Mouse (Mus musculus): Measurements from ENCODE around the gene Kifap3. TPM values are rescaled to one million over a fixed set of nuclear protein-coding genes. Genes with fewer than 3 reads are reported as not detected.
"Not testable (repeated sequence)": the region's sequence is repeated elsewhere in the genome, so short reads cannot be mapped to it uniquely, and the experiment has no call there.

Gene Kifap3
- 10 to 100 TPM; 17.7 to 21.3 TPM for total RNA-seq (2021)
- long read RNA-seq, experiment 1, full-length matches to known transcripts, result 16 of 18 reads
- long read RNA-seq, experiment 1, partial matches to known transcripts, result 1 of 18 reads
- long read RNA-seq, experiment 1, other reads (novel, unspliced or antisense), result 1 of 18 reads
- long read RNA-seq, experiment 2, full-length matches to known transcripts, result 24 of 37 reads
- long read RNA-seq, experiment 2, partial matches to known transcripts, result 9 of 37 reads
- long read RNA-seq, experiment 2, other reads (novel, unspliced or antisense), result 4 of 37 reads

DNA sequence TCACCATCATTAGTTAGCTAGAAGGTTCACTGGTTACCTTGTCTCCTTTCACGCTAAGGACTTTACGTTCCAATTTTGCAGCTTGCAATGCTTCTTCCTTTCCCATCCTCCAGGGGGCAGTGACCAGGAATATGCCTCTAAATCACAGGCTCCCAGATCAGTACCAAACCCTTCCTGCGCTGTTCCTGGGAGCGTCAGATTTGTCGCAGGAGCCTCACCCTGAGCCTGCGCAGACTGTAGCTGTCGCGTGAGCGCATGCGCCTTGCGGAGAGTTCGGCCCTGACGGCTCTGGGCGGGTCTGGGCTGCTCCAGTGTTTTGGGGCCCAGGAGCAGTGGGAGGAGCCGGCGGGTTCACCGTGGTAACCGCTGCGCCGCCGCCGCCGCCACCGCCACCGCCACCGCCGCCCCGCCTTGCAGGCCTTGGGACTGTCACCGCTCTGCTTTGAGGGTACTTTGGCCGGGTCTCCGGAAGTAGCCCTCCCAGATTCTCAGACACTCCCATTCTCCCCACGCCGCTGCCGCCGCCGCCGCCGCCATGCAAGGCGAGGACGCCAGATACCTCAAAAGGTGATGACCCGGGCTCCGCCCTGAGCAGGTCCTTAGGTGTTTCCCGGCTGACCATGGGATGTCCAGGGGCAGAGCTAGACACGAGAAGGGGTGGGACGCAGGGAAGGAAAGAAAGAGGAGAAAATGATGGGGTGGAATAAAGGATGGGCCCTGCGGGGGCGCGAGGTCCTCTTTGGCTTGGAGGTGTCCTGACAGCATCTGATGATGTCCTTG lies at the start of gene Kifap3:
Kifap3 (plus strand) TSS at position 248 of the 780 bp plus-strand sequence.
- DNase-seq (ENCODE audit: low spot score in 2 of 2), result peak; percentile 93

DNA sequence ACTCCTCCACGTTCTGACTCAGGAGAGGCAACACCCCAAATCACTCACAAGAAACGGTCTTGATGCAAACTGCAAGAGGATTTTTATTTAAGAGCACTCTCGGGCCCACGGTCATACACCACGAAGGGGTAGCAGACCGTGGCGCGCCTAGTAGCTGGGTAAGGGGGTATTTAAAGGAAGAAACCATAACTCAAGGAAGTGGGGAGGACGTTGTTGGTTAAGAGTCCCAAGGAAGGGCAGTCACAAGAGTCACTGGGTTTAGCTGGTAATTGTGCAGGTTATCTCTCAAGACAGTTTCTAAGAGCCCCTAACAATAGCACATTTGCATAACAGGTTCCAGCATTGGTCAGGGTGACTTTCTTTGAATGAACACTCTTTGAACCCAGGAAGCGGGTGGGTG lies 48.2 kb upstream of the Kifap3 start:
- DNase-seq (ENCODE audit: low spot score in 2 of 2), result not testable (repeated sequence)

- DNase-seq (ENCODE audit: low spot score in 2 of 2), result no peak
These were observed 42.7 kb upstream of the Kifap3 start for GRCm38 (mm10) chr1:163736441-163737238.

DNA sequence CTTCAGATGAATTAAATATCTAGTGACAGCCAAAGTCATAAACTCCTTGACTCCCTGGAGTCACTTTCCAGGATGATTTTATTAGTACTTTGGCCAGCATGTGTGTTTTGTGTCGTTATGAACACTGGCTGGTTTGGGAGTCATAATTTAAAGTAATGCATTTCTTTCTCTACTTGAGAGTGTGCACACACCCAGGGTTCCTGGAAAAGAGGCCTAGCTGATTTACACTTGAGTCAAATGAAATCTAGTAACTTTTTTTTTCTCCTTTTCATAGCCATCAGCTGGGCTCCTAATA lies 42.2 kb upstream of the Kifap3 start:
- DNase-seq (ENCODE audit: low spot score in 2 of 2), result no peak

- no peak for DNase-seq (ENCODE audit: low spot score in 2 of 2)
These were observed 27.9 kb upstream of the Kifap3 start for GRCm38 (mm10) chr1:163751360-163751992.

GRCm38 (mm10) chr1:163757462-163758207 lies 21.7 kb upstream of the Kifap3 start:
- DNase-seq (ENCODE audit: low spot score in 2 of 2), result no peak

GRCm38 (mm10) chr1:163783577-163783976 lies 4.2 kb downstream of the Kifap3 start:
- not testable (repeated sequence) for DNase-seq (ENCODE audit: low spot score in 2 of 2)

DNA sequence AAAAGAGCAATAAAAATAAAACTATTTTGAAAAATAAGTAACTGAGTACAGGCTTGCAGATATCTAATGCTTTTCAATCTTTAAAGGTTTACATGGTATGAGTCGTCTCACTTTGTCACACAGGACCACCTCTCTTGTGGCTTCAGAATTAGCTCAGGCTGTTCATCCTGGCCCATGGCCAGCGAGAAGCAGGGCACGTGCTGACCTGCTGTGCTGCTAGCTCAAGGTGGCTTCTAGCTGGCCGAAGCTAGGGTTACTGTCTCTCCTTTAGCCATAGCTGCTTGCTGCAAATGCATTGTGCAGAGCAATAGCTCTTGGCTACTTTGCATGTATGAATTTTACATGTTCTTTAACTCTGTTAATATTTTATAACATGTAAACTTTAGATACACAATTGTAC lies 42.0 kb downstream of the Kifap3 start:
- no peak for DNase-seq (ENCODE audit: low spot score in 2 of 2)

DNA sequence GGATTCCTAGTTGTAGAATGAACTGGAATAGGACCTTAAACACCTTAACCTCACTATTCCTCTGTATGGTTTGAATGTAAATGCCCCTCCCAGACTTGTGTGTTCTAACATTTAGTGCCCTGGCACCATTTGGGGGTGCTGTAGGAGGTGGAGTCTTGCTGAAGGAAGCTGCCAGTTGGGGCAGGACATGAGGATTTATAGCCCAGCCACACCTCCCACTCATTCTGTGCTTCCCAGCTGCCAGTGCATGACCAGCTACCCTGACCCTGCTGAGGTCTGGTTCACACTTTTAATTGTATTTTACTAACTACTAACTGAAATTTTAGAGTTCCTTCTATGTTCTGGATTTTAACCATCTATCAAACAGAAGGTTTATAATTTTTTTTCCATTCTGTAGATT lies 50.1 kb downstream of the Kifap3 start:
- no peak for DNase-seq (ENCODE audit: low spot score in 2 of 2)

DNA sequence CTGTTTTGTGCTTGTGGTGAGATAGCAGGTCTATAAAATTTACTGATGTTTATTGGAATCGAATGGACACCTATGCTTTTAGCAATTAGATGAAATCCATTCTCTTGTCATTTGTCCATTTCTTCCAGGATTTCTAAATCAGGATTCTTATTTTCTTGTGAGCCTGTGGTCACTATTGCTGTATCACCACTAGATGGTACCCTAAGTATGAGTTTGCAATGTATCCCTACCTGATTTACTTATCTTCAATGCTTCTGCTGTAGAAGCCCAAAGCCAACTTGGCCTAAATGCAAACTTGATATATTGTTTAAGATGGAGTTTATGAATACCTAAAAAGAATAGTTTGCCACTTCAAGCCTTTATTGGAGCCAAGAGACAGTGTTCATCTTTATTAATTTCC lies 54.7 kb downstream of the Kifap3 start:
- DNase-seq (ENCODE audit: low spot score in 2 of 2), result no peak

DNA sequence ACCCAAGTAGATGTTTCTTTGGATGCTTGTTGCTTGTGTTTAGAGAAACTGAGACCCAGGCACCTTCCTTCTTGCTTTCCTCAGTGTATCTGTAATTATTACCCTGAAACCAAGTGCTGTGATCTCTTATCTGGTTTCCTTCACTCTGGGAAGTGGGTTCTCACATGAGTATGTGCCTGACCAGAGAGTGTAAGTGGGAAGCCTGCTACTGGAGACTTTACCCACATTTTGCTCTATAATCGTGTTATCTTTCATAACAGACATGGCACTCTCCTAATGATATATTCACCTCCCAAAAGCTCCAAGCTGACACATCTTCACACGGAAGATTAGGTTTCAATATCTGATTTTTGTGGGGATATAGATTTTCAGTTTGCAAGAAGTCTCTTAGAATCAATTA lies 55.7 kb downstream of the Kifap3 start:
- no peak for DNase-seq (ENCODE audit: low spot score in 2 of 2)

DNA sequence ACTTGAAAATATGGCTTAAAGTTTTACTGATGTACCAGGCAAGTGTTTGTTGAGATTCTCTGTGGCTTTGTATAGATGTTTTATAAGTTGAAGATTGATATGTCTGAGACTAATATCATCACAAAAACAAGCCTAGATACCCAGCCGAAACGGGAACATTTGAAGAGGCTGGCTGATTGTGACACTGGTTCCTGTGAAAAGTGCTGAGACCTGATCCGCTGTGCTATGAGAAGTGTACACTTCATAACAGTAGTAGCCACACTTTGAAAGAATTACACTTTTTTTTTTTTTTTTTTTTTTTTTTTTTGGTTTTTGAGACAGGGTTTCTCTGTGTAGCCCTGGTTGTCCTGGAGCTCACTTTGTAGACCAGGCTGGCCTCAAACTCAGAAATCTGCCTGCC lies 59.1 kb downstream of the Kifap3 start:
- not testable (repeated sequence) for DNase-seq (ENCODE audit: low spot score in 2 of 2)

- DNase-seq (ENCODE audit: low spot score in 2 of 2), result no peak
These were observed 61.2 kb downstream of the Kifap3 start for GRCm38 (mm10) chr1:163840555-163840954.

- no peak for DNase-seq (ENCODE audit: low spot score in 2 of 2)
These were observed 62.9 kb downstream of the Kifap3 start for GRCm38 (mm10) chr1:163842238-163842637.

DNA sequence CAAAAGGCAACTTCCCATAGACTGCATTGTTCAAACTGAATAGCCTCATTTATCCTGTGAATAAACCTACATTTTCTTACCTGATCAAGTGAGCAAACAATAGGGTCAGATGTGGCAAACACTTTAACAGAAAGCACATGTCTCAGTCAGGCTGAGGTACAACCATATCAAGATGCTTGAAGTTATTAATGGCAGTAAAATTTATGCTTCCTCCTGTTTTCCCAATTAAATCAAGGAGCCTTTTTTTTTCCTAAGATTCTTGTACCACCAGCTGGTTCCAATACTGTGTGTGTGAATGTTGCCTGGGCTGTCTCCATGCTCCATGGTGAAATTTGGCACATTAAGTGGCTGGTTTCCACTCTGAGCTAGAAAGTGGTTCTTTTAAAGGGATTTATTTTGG lies 64.5 kb downstream of the Kifap3 start:
- no peak for DNase-seq (ENCODE audit: low spot score in 2 of 2)

GRCm38 (mm10) chr1:163852884-163853560 lies 73.6 kb downstream of the Kifap3 start:
- DNase-seq (ENCODE audit: low spot score in 2 of 2), result no peak

GRCm38 (mm10) chr1:163858420-163858819 lies 79.0 kb downstream of the Kifap3 start:
- DNase-seq (ENCODE audit: low spot score in 2 of 2), result no peak

- no peak for DNase-seq (ENCODE audit: low spot score in 2 of 2)
These were observed 82.2 kb downstream of the Kifap3 start for GRCm38 (mm10) chr1:163861538-163861937.

- no peak for DNase-seq (ENCODE audit: low spot score in 2 of 2)
These were observed 93.8 kb downstream of the Kifap3 start for GRCm38 (mm10) chr1:163873158-163873557.

GRCm38 (mm10) chr1:163889629-163890028 lies 110.2 kb downstream of the Kifap3 start:
- no peak for DNase-seq (ENCODE audit: low spot score in 2 of 2)
